Mouse (Mus musculus): ENCODE results near the gene Cacna1c. TPM values are rescaled to one million over a fixed set of nuclear protein-coding genes. Genes with fewer than 3 reads are reported as not detected.

The Cacna1c gene
- total and polyA plus RNA-seq, 2 experiments from 2014 or later = 5.1 to 39.4 TPM

DNA sequence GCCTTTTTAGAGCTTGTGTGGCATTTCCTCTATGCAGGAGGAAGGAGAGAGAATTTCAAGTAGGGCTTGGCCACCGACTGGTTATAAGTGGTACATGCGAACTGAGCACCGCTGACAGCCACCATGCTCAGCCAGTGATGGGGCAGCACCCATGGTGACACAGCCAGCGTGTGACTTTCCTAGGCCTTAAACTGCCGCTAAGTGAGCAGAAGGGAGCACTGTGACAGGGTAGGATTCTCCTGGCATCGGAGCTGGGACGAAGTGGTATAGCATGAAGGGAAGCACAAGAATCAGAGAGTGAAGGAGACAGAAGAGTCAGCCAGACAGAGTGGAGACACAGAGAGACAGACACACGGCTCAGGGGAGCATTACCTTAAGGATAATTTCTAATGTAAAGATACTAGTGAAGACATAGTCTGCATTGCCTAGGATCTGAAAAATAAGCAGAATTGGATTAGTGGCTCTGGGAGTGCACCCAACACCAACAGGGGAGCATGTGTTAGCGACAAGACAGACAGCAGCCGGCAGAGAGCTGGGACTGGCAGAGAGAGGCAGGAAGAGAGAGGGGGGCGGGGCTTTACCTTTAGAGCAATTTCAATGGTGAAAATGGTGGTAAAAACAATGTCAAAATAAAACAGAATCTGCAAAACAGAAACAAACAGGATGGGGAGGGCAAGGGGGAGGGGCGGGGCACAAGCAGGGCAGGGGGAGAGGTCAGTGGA is 522.1 kb downstream of the Cacna1c start:
- 71% methylated on average over 12 of the region's 12 CpGs for WGBS
- no peak overlapping the region for H3K9ac ChIP-seq (replicated peaks; ENCODE audit: low read length)
- H3K4me2 ChIP-seq (ENCODE audit: low read depth, low read length) = no peak overlapping the region
- DNase-seq (ENCODE audit: low spot score) (no peak), ATAC-seq (no peak)
- H3K9me3 ChIP-seq (ENCODE audit: low read length) = no peaks in the 10 kb centered on the region
- no peaks in the 10 kb centered on the region for H3K27me3 ChIP-seq (ENCODE audit: insufficient read depth, low read length)
- no peaks in the 10 kb centered on the region for H3K4me1 ChIP-seq (ENCODE audit: insufficient read depth, low read length)
- H3K36me3 ChIP-seq (ENCODE audit: insufficient read depth, low read length) = peaks cover 6% of the 10 kb centered on the region; the same call in 1 of the 2 replicates
- no peak overlapping the region for H3K27ac ChIP-seq
- no peak for TF ChIP-seq CTCF (IDR thresholded peaks at IDR 0.05; ENCODE audit: low read depth)
- H3K4me3 ChIP-seq (ENCODE audit: low read length) = no peak overlapping the region

DNA sequence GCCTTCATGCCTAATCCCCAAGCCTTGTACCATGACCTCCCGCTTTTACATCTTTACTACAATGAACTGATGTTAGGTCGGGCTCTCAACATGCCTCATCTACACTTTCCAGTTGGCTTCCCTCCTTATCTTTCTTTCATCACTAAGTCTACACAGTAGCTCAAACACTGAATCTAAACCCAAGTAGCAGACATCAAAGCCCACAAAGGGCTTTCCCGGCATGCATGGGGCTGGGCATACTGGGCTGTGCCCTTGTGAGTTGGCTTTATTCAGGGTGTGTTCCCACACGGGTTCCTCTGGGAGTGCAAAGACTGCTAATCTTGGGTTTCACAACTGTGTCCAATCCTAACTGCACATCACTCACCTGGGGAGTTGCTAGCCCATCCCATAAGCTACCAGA is 542.9 kb downstream of the Cacna1c start:
- no peak overlapping the region for H3K4me2 ChIP-seq (ENCODE audit: low read depth, low read length)
- H3K4me1 ChIP-seq (ENCODE audit: insufficient read depth, low read length) = no peaks in the 10 kb centered on the region
- H3K9me3 ChIP-seq (ENCODE audit: low read length) = no peaks in the 10 kb centered on the region
- H3K27me3 ChIP-seq (ENCODE audit: insufficient read depth, low read length) = no peaks in the 10 kb centered on the region
- no peak overlapping the region for H3K9ac ChIP-seq (replicated peaks; ENCODE audit: low read length)
- 91% methylated on average over 4 of the region's 4 CpGs for WGBS
- ATAC-seq = no peak
- peaks cover 31% of the 10 kb centered on the region for H3K36me3 ChIP-seq (ENCODE audit: insufficient read depth, low read length)
- no peak for TF ChIP-seq CTCF (IDR thresholded peaks at IDR 0.05; ENCODE audit: low read depth)
- H3K4me3 ChIP-seq (ENCODE audit: low read length) = no peak overlapping the region
- H3K27ac ChIP-seq = no peak overlapping the region
- no peak for DNase-seq (ENCODE audit: low spot score)

DNA sequence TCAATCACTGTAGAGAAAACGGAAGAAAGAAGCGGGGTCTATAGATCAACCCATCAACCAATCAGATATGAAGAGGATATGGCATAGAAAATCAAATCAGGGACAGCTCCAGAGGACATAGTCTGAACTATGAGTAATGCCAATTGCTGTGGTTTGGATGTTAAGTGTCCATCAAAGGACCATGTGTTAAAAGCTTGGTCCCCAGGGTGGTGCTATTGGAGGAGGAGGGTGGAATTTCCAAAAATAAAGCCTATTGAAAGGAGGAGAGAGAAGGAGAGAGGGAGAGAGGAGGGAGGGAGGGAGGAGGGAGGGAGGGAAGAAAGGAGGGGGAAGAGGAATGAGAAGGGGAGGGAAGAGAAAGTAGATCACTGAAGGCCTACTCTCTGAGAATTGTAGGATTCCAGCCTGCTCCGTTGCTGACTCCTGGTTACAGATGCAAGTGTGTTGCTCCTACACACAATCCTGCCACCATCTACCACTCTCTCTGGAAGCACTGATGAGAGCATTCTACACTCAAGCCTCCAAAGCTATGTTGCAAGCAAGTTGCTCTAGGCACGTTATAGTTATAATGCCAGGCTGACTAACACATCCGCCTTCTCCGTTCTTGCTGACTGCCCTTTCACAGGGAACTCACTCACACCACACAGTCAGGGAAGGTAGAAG is 547.0 kb downstream of the Cacna1c start:
- Histone ChIP-seq H3K4me3 (ENCODE audit: low read length) (no peak overlapping the region), H3K27me3 (ENCODE audit: insufficient read depth, low read length) (no peaks in the 10 kb centered on the region), H3K4me2 (ENCODE audit: low read depth, low read length) (no peak overlapping the region), H3K9me3 (ENCODE audit: low read length) (no peaks in the 10 kb centered on the region), H3K27ac (no peak overlapping the region), H3K4me1 (ENCODE audit: insufficient read depth, low read length) (no peaks in the 10 kb centered on the region), H3K36me3 (ENCODE audit: insufficient read depth, low read length) (peaks cover 25% of the 10 kb centered on the region), H3K9ac (replicated peaks; ENCODE audit: low read length) (no peak overlapping the region)
- no peak for TF ChIP-seq CTCF (IDR thresholded peaks at IDR 0.05; ENCODE audit: low read depth)
- ATAC-seq (no peak), DNase-seq (ENCODE audit: low spot score) (no peak)
- WGBS = 89% methylated on average over 6 of the region's 6 CpGs

- peak; percentile 85 for ATAC-seq
- 35% methylated on average over 14 of the region's 14 CpGs for WGBS
- Histone ChIP-seq H3K4me1 (ENCODE audit: insufficient read depth, low read length) (no peaks in the 10 kb centered on the region), H3K27ac (no peak overlapping the region), H3K9ac (replicated peaks; ENCODE audit: low read length) (no peak overlapping the region), H3K4me2 (ENCODE audit: low read depth, low read length) (no peak overlapping the region), H3K36me3 (ENCODE audit: insufficient read depth, low read length) (peaks cover 7% of the 10 kb centered on the region; the same call in 1 of the 2 replicates), H3K27me3 (ENCODE audit: insufficient read depth, low read length) (no peaks in the 10 kb centered on the region), H3K4me3 (ENCODE audit: low read length) (no peak overlapping the region), H3K9me3 (ENCODE audit: low read length) (no peaks in the 10 kb centered on the region)
- TF ChIP-seq CTCF (IDR thresholded peaks at IDR 0.05; ENCODE audit: low read depth) = peak; percentile 91
- DNase-seq (ENCODE audit: low spot score) = peak; percentile 84
These were observed 549.8 kb downstream of the Cacna1c start for GRCm38 (mm10) chr6:118646265-118647061.

GRCm38 (mm10) chr6:118644866-118645265 is 551.4 kb downstream of the Cacna1c start:
- no peaks in the 10 kb centered on the region for H3K9me3 ChIP-seq (ENCODE audit: low read length)
- H3K4me2 ChIP-seq (ENCODE audit: low read depth, low read length) = no peak overlapping the region
- no peaks in the 10 kb centered on the region for H3K27me3 ChIP-seq (ENCODE audit: insufficient read depth, low read length)
- no peak overlapping the region for H3K4me3 ChIP-seq (ENCODE audit: low read length)
- no peaks in the 10 kb centered on the region for H3K36me3 ChIP-seq (ENCODE audit: insufficient read depth, low read length)
- no peaks in the 10 kb centered on the region for H3K4me1 ChIP-seq (ENCODE audit: insufficient read depth, low read length)
- ATAC-seq = no peak
- TF ChIP-seq CTCF (IDR thresholded peaks at IDR 0.05; ENCODE audit: low read depth) = no peak
- WGBS = 76% methylated on average over 12 of the region's 12 CpGs
- DNase-seq (ENCODE audit: low spot score) = no peak
- no peak overlapping the region for H3K27ac ChIP-seq
- H3K9ac ChIP-seq (replicated peaks; ENCODE audit: low read length) = no peak overlapping the region

- H3K27me3 ChIP-seq (ENCODE audit: insufficient read depth, low read length) = no peaks in the 10 kb centered on the region
- H3K36me3 ChIP-seq (ENCODE audit: insufficient read depth, low read length) = no peaks in the 10 kb centered on the region
- DNase-seq (ENCODE audit: low spot score) (no peak), ATAC-seq (no peak)
- H3K4me1 ChIP-seq (ENCODE audit: insufficient read depth, low read length) = no peaks in the 10 kb centered on the region
- no peak for TF ChIP-seq CTCF (IDR thresholded peaks at IDR 0.05; ENCODE audit: low read depth)
- H3K9me3 ChIP-seq (ENCODE audit: low read length) = no peaks in the 10 kb centered on the region
- H3K9ac ChIP-seq (replicated peaks; ENCODE audit: low read length) = no peak overlapping the region
- no peak overlapping the region for H3K4me2 ChIP-seq (ENCODE audit: low read depth, low read length)
- H3K4me3 ChIP-seq (ENCODE audit: low read length) = no peak overlapping the region
- 89% methylated on average over 2 of the region's 2 CpGs for WGBS
- no peak overlapping the region for H3K27ac ChIP-seq
These were observed 552.7 kb downstream of the Cacna1c start for GRCm38 (mm10) chr6:118643541-118643940.

Data from hindbrain, postnatal 0 days (tissue).